Mouse (Mus musculus) MEL (cell line): ENCODE measurements at regions not wholly inside any gene's neighbourhood (a gene's known extent, or its start where the extent isn't known, plus 50 kb on each side); places are given as distances from the start of the nearest gene placed in this dataset.

Experiments used
- CHD1 ChIP-seq: IDR thresholded peaks from 2 replicates; pipeline ENCODE4 v1.6.1; 2012; ENCODE audit warnings: low read depth, mild to moderate bottlenecking, inconsistent platforms, low read length, improper control_type of control experiment
- CTCF ChIP-seq, 3 experiments: IDR thresholded peaks in 2 of 3; conservative IDR thresholded peaks in 1 of 3; 2 replicates each; pipeline ENCODE4 v1.5.1; 2011 to 2012; ENCODE audit warnings: low read length in 3 of 3, low read depth in 2 of 3, mild to moderate bottlenecking in 2 of 3, improper control_type of control experiment in 1 of 3, inconsistent platforms in 1 of 3, mixed read lengths in 1 of 3, moderate library complexity in 1 of 3; ENCODE audit not compliant: control insufficient read depth in 1 of 3, insufficient read depth in 1 of 3, poor library complexity in 1 of 3, severe bottlenecking in 1 of 3
- E2F4 ChIP-seq: IDR thresholded peaks from 2 replicates; pipeline ENCODE4 v1.6.1; 2011; ENCODE audit warnings: low read depth, low read length, improper control_type of control experiment, borderline replicate concordance
- ETS1 ChIP-seq: IDR thresholded peaks from 2 replicates; pipeline ENCODE4 v1.6.1; 2012; ENCODE audit warnings: low read depth, mild to moderate bottlenecking, inconsistent platforms, low read length, improper control_type of control experiment, moderate library complexity
- MAX ChIP-seq: IDR thresholded peaks from 2 replicates; pipeline ENCODE4 v1.6.1; 2011; ENCODE audit warnings: low read length, improper control_type of control experiment
- POLR2A ChIP-seq, 2 experiments: IDR thresholded peaks; 2 replicates each; pipeline ENCODE4 v1.6.1; 2011 to 2012; ENCODE audit warnings: low read length in 2 of 2, mild to moderate bottlenecking in 2 of 2, control low read depth in 1 of 2, improper control_type of control experiment in 1 of 2, low read depth in 1 of 2, moderate library complexity in 1 of 2; ENCODE audit not compliant: control insufficient read depth in 1 of 2, insufficient read depth in 1 of 2, poor library complexity in 1 of 2
- RAD21 ChIP-seq: IDR thresholded peaks from 2 replicates; pipeline ENCODE4 v1.6.1; 2011; ENCODE audit warnings: mild to moderate bottlenecking, low read depth, low read length, improper control_type of control experiment
- SIN3A ChIP-seq: IDR thresholded peaks from 2 replicates; pipeline ENCODE4 v1.6.1; 2012; ENCODE audit warnings: low read length, improper control_type of control experiment, inconsistent platforms
- ZC3H11A ChIP-seq: IDR thresholded peaks from 2 replicates; pipeline ENCODE4 v1.6.1; 2012; ENCODE audit warnings: low read depth, mild to moderate bottlenecking, inconsistent platforms, low read length, improper control_type of control experiment
- ZKSCAN1 ChIP-seq: IDR thresholded peaks from 2 replicates; pipeline ENCODE4 v1.6.1; 2012; ENCODE audit warnings: low read depth, mild to moderate bottlenecking, inconsistent platforms, low read length, improper control_type of control experiment, moderate library complexity
- ZMIZ1 ChIP-seq: IDR thresholded peaks from 2 replicates; pipeline ENCODE4 v1.6.1; 2012; ENCODE audit warnings: low read depth, mild to moderate bottlenecking, inconsistent platforms, low read length, improper control_type of control experiment, moderate library complexity
- ZNF384 ChIP-seq: IDR thresholded peaks from 2 replicates; pipeline ENCODE4 v1.6.1; 2012; ENCODE audit warnings: low read depth, mild to moderate bottlenecking, inconsistent platforms, low read length, improper control_type of control experiment

- TF ChIP-seq POLR2A (IDR thresholded peaks at IDR 0.05; ENCODE audit: control insufficient read depth in 1 of 2, insufficient read depth in 1 of 2, low read depth in 1 of 2, low read length in 2 of 2, poor library complexity in 1 of 2) (no peak), ETS1 (no peak), ZMIZ1 (no peak), ZC3H11A (no peak), CTCF (IDR thresholded peaks at IDR 0.05 in 2 of 3, conservative IDR thresholded peaks at IDR 0.05 in 1 of 3; ENCODE audit: control insufficient read depth in 1 of 3, insufficient read depth in 1 of 3, low read depth in 2 of 3, low read length in 3 of 3, poor library complexity in 1 of 3, severe bottlenecking in 1 of 3) (no peak), ZKSCAN1 (no peak), E2F4 (no peak), SIN3A (no peak), CHD1 (no peak), ZNF384 (no peak), MAX (no peak), RAD21 (no peak)
Observed at GRCm38 (mm10) chr12:71460643-71461042, 151.0 kb downstream of the Dact1 start.
